Mouse (Mus musculus) spleen, adult 2 months (tissue): ENCODE data around the gene Unc13d. TPM values are rescaled to one million over a fixed set of nuclear protein-coding genes. Genes with fewer than 3 reads are reported as not detected.

ENCODE experiments used
- DNase-seq, 2 experiments: peaks; one replicate each; pipeline versions ENCODE4 v3.0.0 to v3.0.0-alpha.2; 2012 to 2021; ENCODE audit warnings: low spot score in 2 of 2, low read depth in 1 of 2
- H3K27ac ChIP-seq: fragments of 200-500 bp; 2 replicates; pipeline ENCODE4 v1.5.1; 2012; ENCODE audit warnings: low read length, inconsistent platforms; ENCODE audit not compliant: insufficient read depth
- H3K27me3 ChIP-seq: fragments of 200-500 bp; 2 replicates; pipeline ENCODE4 v1.6.1; 2012; ENCODE audit warnings: mild to moderate bottlenecking, moderate library complexity, low read length, inconsistent platforms; ENCODE audit not compliant: control insufficient read depth, insufficient read depth
- H3K36me3 ChIP-seq: fragments of 200-500 bp; 2 replicates; pipeline ENCODE4 v1.6.1; 2012; ENCODE audit warnings: mild to moderate bottlenecking, low read length, inconsistent platforms; ENCODE audit not compliant: control insufficient read depth, insufficient read depth
- H3K4me1 ChIP-seq: fragments of 200-500 bp; 2 replicates; pipeline ENCODE4 v1.6.1; 2011; ENCODE audit warnings: inconsistent platforms; ENCODE audit not compliant: control insufficient read depth, insufficient read depth, insufficient read length
- H3K4me3 ChIP-seq: fragments of 200-500 bp; 2 replicates; pipeline ENCODE4 v1.5.1; 2011; ENCODE audit warnings: mild to moderate bottlenecking, inconsistent platforms; ENCODE audit not compliant: insufficient read depth, insufficient read length; ENCODE audit errors: extremely low read depth
- CTCF ChIP-seq: fragments of 200-500 bp; IDR thresholded peaks from 2 replicates; pipeline ENCODE4 v1.5.1; 2011; ENCODE audit warnings: mild to moderate bottlenecking, inconsistent platforms; ENCODE audit not compliant: insufficient read depth, insufficient read length, insufficient replicate concordance; ENCODE audit errors: extremely low read depth
- POLR2A ChIP-seq: fragments of 200-500 bp; IDR thresholded peaks from 2 replicates; pipeline ENCODE4 v1.6.1; 2011; ENCODE audit warnings: low read depth, low read length, inconsistent platforms
- WGBS: fragments of 180-500 bp; shearing (Covaris S2); methylation state at CpG from one replicate; pipeline ENCODE4 v1.1.7; 2018; 5-methylcytosine and 5-hydroxymethylcytosine counted together
- polyA plus RNA-seq: library from polyadenylated mRNA; depleted of rRNA; stranded (reverse); fragments of >200 nt; gene quantifications from 2 replicates; pipeline ENCODE4 v1.2.3, GENCODE M21; 2012; rRNA removed

Gene Unc13d
- polyA plus RNA-seq, 1 experiment, result 49.4 TPM

DNA sequence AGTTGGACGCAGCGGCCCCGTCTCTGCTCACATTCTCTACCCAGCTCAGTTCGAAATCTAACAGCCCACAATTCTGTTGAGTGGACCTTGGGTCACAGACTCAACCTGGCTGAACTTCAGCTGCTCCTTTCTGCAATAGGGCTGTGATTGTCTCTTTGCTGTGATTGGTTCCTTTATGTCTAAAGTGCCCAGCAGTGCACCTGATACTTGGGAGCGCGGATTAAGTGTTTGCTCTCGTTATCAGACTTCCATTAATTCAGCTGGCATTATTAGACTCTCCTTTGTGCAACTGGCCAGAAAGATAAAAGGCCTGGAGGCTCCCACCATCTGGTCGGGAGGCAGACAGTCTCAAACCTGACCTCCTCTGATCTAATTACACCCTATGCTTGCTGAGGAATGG, 62.9 kb downstream of the Unc13d start:
- H3K36me3 ChIP-seq, result peaks cover under 1% of the 10 kb centered on the region; the same call in 1 of the 2 replicates
- peaks cover 7% of the 10 kb centered on the region for H3K4me1 ChIP-seq
- no peaks in the 10 kb centered on the region for H3K27me3 ChIP-seq
- WGBS, result 83% methylated on average over 8 of the region's 8 CpGs
- TF ChIP-seq CTCF, result no peak
- TF ChIP-seq POLR2A, result no peak
- DNase-seq, result no peak
- no peak overlapping the region for H3K27ac ChIP-seq
- H3K4me3 ChIP-seq, result no peak overlapping the region

DNA sequence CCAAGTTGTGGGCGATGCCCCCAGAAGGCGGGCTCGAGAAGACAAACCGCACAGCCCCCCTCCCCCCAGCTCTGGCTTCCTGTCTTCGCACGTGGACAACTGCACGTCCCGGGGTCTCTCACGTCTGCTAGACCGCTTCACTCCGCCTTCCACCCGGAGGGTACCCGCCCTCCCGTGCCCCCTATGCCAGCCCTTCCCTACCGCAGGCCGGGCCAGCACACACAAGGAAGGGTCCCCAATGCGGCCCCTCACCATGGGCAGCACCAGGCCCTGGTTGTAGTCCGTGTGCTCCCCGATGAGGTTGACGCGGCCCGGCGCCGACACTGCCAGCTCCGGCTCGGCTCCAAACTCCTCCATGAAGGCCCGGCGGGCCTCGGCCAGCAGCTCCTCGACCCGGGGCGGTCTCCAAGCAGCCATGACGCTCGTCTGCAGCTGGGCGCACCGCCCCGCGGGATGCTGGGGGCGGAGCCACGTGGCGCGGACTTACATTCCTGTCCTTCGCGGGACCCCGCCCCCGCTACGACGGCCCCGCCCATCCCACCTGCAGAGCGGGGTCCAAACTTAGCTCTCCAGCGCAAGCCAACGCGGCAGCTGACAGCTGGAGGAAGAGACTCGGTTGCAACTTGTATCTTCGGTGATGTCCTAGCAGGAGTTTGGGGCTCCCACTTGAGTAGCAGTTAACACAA, 65.4 kb downstream of the Unc13d start, which contains the start of gene Galk1:
Galk1 (minus strand) TSS at position 458 of the 686 bp plus-strand sequence.
- Histone ChIP-seq H3K4me3 (peak within 1 kb of the TSS; percentile 79), H3K36me3 (peaks cover 3% of the 10 kb centered on the region; the same call in 1 of the 2 replicates), H3K27me3 (no peaks in the 10 kb centered on the region), H3K4me1 (peaks cover 7% of the 10 kb centered on the region), H3K27ac (peak within 1 kb of the TSS; percentile 44)
- peak; percentile 71 to 88 for DNase-seq
- TF ChIP-seq CTCF, result no peak
- peak; percentile 27; the same call in 1 of the 2 replicates for TF ChIP-seq POLR2A
- under 1% methylated on average over 55 of the region's 55 CpGs for whole genome bisulfite sequencing

Other genes starting within 250 kb of the Unc13d start
- 1.6 and 1.7 TPM in 2 replicates for gene Myo15b, start 219.6 kb downstream of the Unc13d start, polyA plus RNA-seq
- gene Smim5, start 178.0 kb downstream of the Unc13d start, polyA plus RNA-seq, result 5.7 and 8.0 TPM in 2 replicates
- 0.19 and 0.54 TPM in 2 replicates for gene Smim6, start 165.9 kb downstream of the Unc13d start, polyA plus RNA-seq
- gene Sap30bp, start 144.7 kb downstream of the Unc13d start, polyA plus RNA-seq, result 19.9 and 26.7 TPM in 2 replicates
- 28.7 and 32.1 TPM in 2 replicates for gene Recql5, start 144.5 kb downstream of the Unc13d start, polyA plus RNA-seq
- gene Itgb4, start 103.3 kb downstream of the Unc13d start, polyA plus RNA-seq, result 2.5 and 2.8 TPM in 2 replicates
- 30.8 and 39.4 TPM in 2 replicates for gene Galk1, start 65.2 kb downstream of the Unc13d start, polyA plus RNA-seq
- 161 and 200 TPM in 2 replicates for gene H3f3b, start 50.0 kb downstream of the Unc13d start, polyA plus RNA-seq
- 37.9 and 64.9 TPM in 2 replicates for gene Unk, start 47.6 kb downstream of the Unc13d start, polyA plus RNA-seq
- 135 and 162 TPM in 2 replicates for gene Wbp2, start 9.0 kb upstream of the Unc13d start, polyA plus RNA-seq
- gene Trim47, start 49.2 kb upstream of the Unc13d start, polyA plus RNA-seq, result 19.4 and 26.1 TPM in 2 replicates
- gene Trim65, start 53.2 kb upstream of the Unc13d start, polyA plus RNA-seq, result 23.7 and 26.0 TPM in 2 replicates
- 37.3 and 40.3 TPM in 2 replicates for gene Mrpl38, start 60.9 kb upstream of the Unc13d start, polyA plus RNA-seq
- 13.3 and 14.0 TPM in 2 replicates for gene Fbf1, start 90.2 kb upstream of the Unc13d start, polyA plus RNA-seq
- gene Ten1, start 120.9 kb upstream of the Unc13d start, polyA plus RNA-seq, result 18.3 and 24.0 TPM in 2 replicates
- 12.9 TPM in 2 replicates for gene Acox1, start 121.1 kb upstream of the Unc13d start, polyA plus RNA-seq
- gene Evpl, start 160.1 kb upstream of the Unc13d start, polyA plus RNA-seq, result 0.07 and 0.18 TPM in 2 replicates
- 25.4 and 27.0 TPM in 2 replicates for gene Srp68, start 196.3 kb upstream of the Unc13d start, polyA plus RNA-seq
- gene Galr2, start 203.0 kb upstream of the Unc13d start, polyA plus RNA-seq, result 0.08 TPM in 1 of 2 replicates, not detected in the other
- gene Exoc7, start 229.3 kb upstream of the Unc13d start, polyA plus RNA-seq, result 20.2 and 21.8 TPM in 2 replicates